Mouse (Mus musculus): Measurements from ENCODE around the gene Uck1.

The Uck1 gene

DNA sequence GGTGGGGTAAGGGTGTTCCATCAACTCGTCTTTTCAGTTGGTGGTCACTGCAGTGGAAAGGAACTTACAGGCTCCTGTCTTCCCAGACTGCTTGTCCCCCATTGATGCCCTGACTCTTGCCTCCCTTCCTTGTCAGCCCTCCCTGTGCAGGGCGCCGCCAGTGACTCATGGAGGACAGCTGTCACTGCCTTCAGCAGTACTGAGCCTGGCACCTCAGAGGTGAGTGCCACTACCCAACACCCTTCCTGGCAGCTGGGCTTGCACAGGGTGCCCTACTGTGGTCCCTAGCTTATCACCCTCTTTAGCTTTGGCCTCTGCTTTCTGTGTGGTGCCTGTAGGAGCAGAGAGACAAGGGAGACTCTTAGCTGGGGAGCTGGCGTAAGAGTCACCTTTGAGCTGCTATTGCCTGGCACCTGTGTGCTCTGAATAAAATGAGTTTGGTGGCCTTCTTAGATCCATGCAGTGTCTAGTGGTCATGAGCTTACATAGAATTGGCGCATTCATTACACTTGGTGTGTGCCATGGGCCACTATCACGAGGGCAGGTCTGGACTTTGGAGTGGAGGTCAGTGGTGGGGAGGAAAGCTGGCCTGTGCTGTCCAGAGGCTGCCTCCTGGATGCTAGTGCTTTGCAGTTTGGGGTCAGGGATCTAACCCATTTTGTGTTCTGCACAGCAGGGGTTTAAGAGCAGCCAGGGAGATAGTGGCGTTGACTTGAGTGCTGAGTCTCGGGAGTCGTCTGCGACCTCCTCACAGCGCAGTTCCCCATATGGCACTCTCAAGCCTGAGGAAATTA is 41.2 kb downstream of the Uck1 start:
- DNase-seq (ENCODE audit: low read depth, low spot score) = no peak

DNA sequence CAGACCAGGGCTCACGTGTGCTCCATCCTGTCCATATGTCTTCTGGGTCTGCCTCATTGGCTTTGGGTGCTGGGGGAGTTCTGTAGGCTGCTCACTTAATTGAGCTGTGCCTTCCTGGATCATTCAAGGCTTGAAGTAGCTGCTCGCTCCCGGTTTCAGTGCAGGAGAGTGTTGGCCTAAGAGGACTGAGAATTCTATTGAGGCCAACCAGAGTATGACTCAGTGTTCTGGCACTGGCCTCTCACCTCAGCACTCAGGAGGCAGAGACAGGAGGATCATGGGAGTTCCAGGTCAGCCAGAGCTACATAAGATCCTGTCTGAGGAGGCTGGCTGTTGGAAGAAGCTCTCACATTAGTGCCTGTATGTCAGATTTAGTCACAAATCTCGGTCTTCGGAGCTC is 41.8 kb downstream of the Uck1 start:
- DNase-seq (ENCODE audit: low read depth, low spot score) = no peak

DNA sequence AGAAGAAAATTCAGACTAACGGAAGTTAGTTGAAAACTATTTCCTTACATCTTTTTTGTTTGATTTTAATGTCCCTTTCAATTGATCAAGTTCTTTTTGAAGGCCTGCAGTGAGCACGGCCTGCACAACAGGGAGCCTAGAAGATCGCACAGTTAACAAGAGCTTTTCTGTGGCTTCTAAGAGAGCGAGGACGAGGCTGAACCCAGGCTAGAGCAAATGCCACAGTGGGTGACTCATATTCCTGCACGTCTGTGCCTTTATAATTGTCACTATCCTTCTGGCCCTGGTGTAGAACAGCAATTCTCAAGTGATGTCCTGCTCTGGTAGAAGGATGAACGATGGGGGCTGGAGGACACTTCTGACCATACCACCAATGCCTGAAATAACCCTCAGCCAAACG is 42.3 kb downstream of the Uck1 start:
- no peak for DNase-seq (ENCODE audit: low read depth, low spot score)

DNA sequence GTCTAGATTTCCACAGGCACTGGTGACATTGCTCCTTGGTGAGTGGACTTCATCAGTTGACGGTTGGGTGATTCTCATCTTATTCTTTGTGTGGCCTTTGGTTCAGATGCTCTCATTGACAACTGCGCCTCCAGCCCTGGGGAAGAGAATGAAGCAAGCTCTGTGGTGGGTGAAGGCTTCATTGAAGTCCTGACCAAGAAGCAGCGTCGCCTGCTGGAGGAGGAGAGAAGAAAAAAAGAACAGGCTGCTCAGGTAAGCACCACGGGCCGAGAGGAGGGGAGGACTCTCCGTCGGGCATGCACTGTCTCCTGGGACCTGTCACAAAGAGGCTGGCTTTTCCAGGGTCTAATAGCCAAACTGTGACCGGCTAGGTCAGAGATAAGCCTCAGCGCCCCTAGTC is 43.5 kb downstream of the Uck1 start:
- DNase-seq (ENCODE audit: low read depth, low spot score) = no peak

DNA sequence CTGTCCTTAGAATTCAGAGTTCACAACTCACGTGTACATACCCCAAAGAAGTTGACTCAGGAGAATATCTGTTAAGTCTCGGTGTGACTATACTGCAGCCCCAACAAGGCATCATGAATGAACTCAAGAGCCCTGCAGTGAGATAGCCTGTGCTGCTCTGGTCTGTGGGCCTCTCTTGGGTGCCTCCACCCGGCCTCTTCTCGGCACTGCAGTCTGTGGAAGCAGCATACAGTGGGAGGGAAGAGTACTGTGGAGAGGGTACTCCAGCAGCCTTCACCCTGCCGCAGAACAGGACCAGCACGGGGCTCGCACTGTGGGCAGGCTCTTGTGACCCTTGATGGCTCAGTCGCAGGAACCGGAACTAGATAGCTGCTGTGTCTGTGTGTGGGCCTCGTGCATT is 44.4 kb downstream of the Uck1 start:
- DNase-seq (ENCODE audit: low read depth, low spot score) = no peak

DNA sequence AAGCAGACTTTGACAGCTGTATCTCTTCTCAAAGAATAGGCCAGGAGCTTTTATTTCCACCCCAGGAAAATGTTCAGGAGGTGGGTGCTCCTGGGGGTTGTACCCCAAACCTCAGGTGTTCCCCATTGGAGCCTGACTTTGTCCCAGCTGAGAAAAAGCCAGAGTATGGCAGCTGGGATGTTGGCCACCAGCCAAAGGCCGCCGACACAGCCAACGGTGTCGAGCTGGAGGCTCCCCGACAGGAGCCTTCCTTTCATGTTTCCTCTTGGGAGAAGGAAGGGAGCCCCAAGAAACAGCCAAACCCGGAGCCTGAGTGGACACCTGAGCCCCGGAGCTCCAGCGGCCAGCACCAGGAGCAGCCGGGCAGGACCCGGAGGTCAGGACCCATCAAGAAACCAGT is 47.0 kb downstream of the Uck1 start:
- no peak for DNase-seq (ENCODE audit: low read depth, low spot score)

DNA sequence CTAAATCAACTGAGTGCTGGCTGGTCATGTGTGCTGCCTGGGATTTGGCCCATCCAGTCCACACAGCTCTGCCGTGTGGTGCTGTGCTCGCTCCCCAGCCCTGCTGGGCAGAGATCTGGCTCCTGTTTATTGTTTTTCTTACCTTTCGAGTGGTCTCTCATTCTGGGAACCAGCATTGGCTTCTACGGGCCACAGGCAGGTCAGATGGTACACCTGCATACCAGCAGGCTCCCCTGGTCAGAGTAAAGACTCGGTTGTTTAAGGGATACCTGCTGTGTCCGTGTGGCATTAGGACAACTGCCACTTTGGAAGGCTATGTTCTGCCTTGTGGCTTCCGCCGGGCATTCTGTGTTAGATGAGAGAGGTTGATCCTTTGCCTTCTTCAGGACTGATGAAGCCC is 48.3 kb downstream of the Uck1 start:
- no peak for DNase-seq (ENCODE audit: low read depth, low spot score)

DNA sequence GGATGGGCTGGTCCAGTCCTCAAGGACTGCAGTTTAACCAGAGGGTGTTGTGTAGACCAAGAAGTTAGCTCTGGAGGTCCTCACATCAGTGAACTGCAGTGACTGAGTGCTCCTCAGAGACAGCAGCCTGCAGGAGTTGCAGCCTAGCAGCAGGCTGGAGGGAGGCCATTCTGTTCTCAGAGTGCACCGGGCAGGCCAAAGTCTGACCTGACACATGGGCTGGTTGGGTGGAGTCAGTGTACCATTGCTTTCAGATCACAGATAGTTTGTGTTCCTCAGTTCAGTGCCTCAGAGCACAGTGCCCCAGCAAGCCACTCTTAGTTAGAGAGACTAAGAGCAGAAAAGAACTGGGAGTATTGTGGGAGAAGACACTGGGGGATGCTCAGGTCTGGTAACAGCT is 52.3 kb downstream of the Uck1 start:
- DNase-seq (ENCODE audit: low read depth, low spot score) = no peak

Data from CD4-positive, CD25-positive, alpha-beta regulatory T cell, adult 2 months (primary cell).